17 mouse cellular contexts compared by ENCODE assay signal in genomic region chr6:100311167-100311566, GRCm38 (mm10).
"Had no signal": no experiment of that assay in that cellular context is flagged by ENCODE, and none has a peak within 500 bp of the region (broad histone marks: within the 10 kb centered on the region; RNA-seq: fewer than 3 reads in every experiment).

No protein-coding gene starts in this region.

- H3K27me3 ChIP-seq: lung, embryonic 15.5 days; midbrain, embryonic 13.5 days; midbrain, embryonic 15.5 days; neural tube, embryonic 12.5 days; stomach, embryonic 15.5 days had no signal

- H3K4me3 ChIP-seq: lung, embryonic 15.5 days; megakaryocyte, embryonic 14.5 days; midbrain, embryonic 13.5 days; midbrain, embryonic 15.5 days; neural tube, embryonic 12.5 days; stomach, embryonic 15.5 days had no signal

- DNase-seq: liver, postnatal 0 days; lung, adult 2 months; lung, postnatal 14 days; lung, postnatal 36 days; right cerebral cortex, postnatal 14 days; thymus, adult 2 months; thymus, postnatal 25 days; thymus, postnatal 4 days had no signal

- H3K4me1 ChIP-seq: lung, embryonic 15.5 days; megakaryocyte, embryonic 14.5 days; midbrain, embryonic 13.5 days; midbrain, embryonic 15.5 days; neural tube, embryonic 12.5 days; stomach, embryonic 15.5 days had no signal

- H3K27ac ChIP-seq: lung, embryonic 15.5 days; macrophage; midbrain, embryonic 13.5 days; midbrain, embryonic 15.5 days; neural tube, embryonic 12.5 days; stomach, embryonic 15.5 days; stomach, postnatal 0 days had no signal

- ATAC-seq: liver, postnatal 0 days; lung, postnatal 0 days; midbrain, embryonic 13.5 days; midbrain, embryonic 15.5 days had no signal
